Mouse (Mus musculus) CH12.LX (cell line): ENCODE results near the gene Paqr5.

Source experiments
- CHD2 ChIP-seq: IDR thresholded peaks from 2 replicates; pipeline ENCODE4 v1.6.1; 2011; ENCODE audit warnings: low read length, improper control_type of control experiment
- CTCF ChIP-seq, 2 experiments: IDR thresholded peaks in 1 of 2; conservative IDR thresholded peaks in 1 of 2; 2 replicates each; pipeline ENCODE4 v1.5.1; 2011 to 2012; ENCODE audit warnings: low read depth in 2 of 2, low read length in 2 of 2, improper control_type of control experiment in 1 of 2, inconsistent platforms in 1 of 2, mild to moderate bottlenecking in 1 of 2, moderate library complexity in 1 of 2
- EP300 ChIP-seq: IDR thresholded peaks from 2 replicates; pipeline ENCODE4 v1.6.1; 2011; ENCODE audit warnings: low read length, improper control_type of control experiment
- HCFC1 ChIP-seq: IDR thresholded peaks from 2 replicates; pipeline ENCODE4 v1.6.1; 2012; ENCODE audit warnings: low read depth, mild to moderate bottlenecking, inconsistent platforms, low read length, improper control_type of control experiment
- JUND ChIP-seq: conservative IDR thresholded peaks from 2 replicates; pipeline ENCODE4 v1.6.1; 2011; ENCODE audit warnings: low read depth, low read length, improper control_type of control experiment
- MAX ChIP-seq: IDR thresholded peaks from 2 replicates; pipeline ENCODE4 v1.6.1; 2011; ENCODE audit warnings: low read length, improper control_type of control experiment
- POLR2AphosphoS2 ChIP-seq: IDR thresholded peaks from 2 replicates; pipeline ENCODE4 v1.6.1; 2011; ENCODE audit warnings: low read depth, low read length, improper control_type of control experiment
- RAD21 ChIP-seq: IDR thresholded peaks from 2 replicates; pipeline ENCODE4 v1.6.1; 2011; ENCODE audit warnings: low read depth, mild to moderate bottlenecking, low read length, improper control_type of control experiment, moderate library complexity
- SIN3A ChIP-seq: IDR thresholded peaks from 2 replicates; pipeline ENCODE4 v1.6.1; 2012; ENCODE audit warnings: low read length, improper control_type of control experiment, inconsistent platforms
- USF1 ChIP-seq: IDR thresholded peaks from 2 replicates; pipeline ENCODE4 v1.6.1; 2014; ENCODE audit warnings: low read depth, mild to moderate bottlenecking, inconsistent platforms, low read length, improper control_type of control experiment

DNA sequence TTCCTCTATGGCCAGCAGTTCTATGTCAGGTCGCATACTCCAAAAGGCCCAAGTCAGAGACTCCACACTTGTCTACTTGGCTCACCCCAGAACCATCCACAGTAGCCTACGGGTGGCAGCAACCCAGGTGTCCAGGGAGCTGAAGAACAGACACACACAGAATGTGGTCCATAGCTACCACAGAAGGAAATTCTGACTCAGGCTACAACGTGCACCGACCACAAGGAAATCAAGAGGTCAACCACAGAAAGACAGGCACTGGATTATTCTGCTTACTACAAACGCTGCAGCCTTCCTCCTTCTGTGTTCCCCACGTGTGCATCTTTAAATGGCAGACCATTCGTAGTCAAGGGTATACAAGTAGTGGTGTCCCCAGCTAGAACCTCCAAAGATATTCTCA is 6.4 kb downstream of the Paqr5 start:
- TF ChIP-seq CTCF (conservative IDR thresholded peaks at IDR 0.05 in 1 of 2, IDR thresholded peaks at IDR 0.05 in 1 of 2; ENCODE audit: low read depth in 2 of 2, low read length in 2 of 2) = no peak
- TF ChIP-seq EP300 = peak; percentile 92
- peak; percentile 83 for TF ChIP-seq JUND
- TF ChIP-seq RAD21 = no peak
- TF ChIP-seq POLR2AphosphoS2 = no peak
- TF ChIP-seq MAX = peak; percentile 78
- TF ChIP-seq HCFC1 = no peak
- no peak for TF ChIP-seq CHD2
- TF ChIP-seq USF1 = no peak
- peak; percentile 40; the same call in 1 of the 2 replicates for TF ChIP-seq SIN3A
